Mouse (Mus musculus) adrenal gland, postnatal 4 days (tissue): Measurements from ENCODE around the gene Tesk1. TPM values are rescaled to one million over a fixed set of nuclear protein-coding genes. Genes with fewer than 3 reads are reported as not detected.
"Not testable (repeated sequence)": the region's sequence is repeated elsewhere in the genome, so short reads cannot be mapped to it uniquely, and the experiment has no call there.

ENCODE experiments used
- DNase-seq, 2 experiments: peaks; one replicate each; pipeline ENCODE4 v3.0.0; 2021 to 2022; ENCODE audit warnings: low spot score in 2 of 2, mixed read lengths in 2 of 2
- total RNA-seq, 2 experiments: library from RNA; stranded (reverse); gene quantifications; 2 replicates each; pipeline ENCODE4 v1.2.3; 2021

The Tesk1 gene
- total RNA-seq, 2 experiments from 2014 or later, result 57.3 to 60.5 TPM

DNA sequence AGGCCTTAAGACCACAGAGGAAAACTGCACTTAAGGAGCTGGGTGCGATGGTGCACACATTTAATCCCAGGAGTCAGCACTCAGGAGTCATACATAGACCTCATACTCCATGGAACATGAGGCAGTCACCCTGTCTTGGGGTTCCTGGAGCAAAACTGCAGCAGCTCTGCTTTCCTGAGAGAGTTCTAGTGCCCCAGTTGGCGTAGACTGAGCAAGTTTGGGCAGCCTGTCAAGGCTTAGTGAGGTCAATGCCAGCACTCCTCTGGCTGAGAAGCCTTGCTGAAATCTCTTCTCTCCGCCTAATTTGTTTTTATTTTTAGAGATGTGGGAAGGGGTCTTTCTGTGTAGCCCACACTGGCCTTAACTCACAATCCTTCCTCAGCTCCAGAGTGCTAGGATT, 6.8 kb downstream of the Tesk1 start:
- no peak for DNase-seq

DNA sequence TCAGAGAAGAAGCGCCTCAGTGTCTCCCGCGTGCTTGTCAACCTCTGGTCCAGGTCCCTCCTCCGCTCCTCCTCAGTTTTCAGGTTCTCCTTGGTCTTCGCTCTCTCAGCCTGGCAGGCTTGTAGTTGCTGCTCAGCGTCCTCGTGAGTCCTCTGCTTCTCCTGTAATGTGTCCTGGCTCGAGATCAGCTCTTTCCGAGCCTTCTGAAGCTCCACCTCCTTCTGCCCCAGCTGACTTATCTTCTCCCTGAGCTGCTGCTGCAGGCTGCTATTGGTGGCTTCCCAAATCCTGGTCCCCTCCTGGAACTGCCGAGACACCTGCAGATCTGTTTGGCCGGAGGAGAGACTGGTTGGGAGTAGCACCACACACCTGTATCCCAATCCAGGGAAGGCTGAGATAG, 10.6 kb downstream of the Tesk1 start:
- no peak for DNase-seq

DNA sequence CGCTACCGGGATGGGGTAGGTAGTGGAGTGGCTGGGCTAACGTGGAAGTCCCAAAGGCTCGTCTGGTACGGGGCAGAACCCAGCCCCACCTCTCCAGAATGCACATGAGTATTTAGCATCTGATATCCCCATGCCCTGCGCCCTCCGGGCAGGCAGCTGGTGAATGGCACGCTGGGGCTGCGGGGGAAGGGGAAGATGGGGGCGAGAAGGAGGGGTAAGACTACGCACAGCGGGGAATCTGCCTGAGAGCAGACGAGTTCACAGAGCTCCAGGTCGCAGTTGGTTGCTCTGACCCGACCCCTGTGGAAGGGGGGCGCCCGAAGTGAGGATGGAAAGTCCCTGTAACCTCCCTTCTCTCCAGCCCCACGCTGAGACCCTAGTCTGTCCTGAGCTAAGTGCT, 11.7 kb downstream of the Tesk1 start:
- DNase-seq, result no peak

DNA sequence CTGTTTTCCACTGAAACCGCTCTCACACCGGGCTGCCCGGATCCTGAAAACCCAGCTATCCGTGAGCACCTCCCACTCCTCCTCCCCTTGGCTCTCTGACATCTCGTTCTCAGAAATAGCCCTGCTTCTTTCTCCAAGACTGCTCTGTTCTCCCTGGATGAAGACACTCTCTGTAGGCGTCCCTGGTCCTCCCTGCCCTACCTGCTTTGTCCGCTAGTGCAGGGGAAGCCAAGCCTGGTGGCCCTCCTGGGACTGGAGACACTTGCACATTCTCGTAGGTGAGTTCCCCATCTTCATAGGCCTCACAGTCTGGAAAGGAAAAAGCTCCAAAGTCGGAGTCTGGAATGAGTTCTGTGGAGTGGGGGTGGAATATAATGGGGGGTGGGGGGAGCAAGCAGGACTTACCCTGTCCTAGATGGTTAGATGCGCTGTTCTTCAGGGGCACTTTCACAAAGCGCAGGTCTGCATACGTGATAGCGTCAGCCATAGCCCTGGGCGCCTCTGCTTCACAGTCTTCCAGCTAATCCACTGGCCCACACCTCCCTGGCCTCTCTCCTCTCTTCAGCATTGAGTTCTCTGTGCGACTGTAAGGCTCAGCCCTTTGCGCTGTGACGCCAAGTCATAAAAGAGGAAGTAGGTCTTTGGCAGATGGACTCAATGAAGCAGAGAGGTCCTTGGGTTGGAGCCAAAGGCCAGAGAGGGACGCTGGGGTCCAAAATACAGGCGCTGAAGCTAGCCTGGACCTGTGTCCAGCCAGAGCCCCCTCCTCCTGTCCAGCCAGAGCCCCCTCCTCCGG, 12.5 kb downstream of the Tesk1 start, which contains the start of gene Cd72:
TSS of gene Cd72 (minus strand) at position 588 of the 796 bp plus-strand sequence.
- DNase-seq, result no peak

DNA sequence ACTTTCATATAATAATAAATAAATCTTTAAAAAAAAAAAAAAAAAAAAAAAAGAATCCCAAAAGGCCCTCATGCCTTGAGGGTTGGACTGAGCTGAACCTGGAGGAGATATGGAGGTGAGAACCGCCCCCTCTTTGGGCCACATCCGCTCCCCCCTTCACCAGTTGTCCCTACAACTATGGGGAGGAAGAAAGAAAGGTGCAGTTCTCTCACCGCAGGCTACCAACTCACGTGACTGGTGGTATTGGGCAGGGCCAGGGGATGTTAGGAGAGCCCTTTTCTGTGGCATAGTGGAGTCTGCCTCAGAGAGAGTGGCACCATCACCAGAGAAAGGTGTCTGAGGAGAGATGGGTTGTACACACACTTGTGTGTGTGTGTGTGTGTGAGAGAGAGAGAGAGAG, 14.7 kb downstream of the Tesk1 start:
- no peak for DNase-seq

DNA sequence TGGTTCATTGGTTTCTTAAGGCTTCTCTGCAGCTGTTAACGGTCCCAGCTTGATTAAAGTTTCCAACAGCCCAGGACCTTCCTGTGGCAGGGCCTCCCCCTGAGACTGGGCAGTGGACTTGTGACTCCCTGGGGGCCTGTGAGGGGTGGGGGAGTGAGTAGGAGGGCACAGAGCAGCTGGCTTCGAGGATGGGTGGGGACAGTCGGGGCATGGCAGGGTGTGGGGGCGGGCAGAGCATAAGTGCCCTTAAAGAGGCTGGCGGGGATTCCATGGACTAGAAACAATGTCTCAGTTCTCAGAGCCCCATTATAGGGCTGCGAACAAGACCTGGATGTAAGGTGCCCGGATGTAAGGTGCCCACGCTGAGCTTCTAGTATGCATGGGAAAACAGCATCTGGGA, 15.4 kb downstream of the Tesk1 start:
- no peak for DNase-seq

DNA sequence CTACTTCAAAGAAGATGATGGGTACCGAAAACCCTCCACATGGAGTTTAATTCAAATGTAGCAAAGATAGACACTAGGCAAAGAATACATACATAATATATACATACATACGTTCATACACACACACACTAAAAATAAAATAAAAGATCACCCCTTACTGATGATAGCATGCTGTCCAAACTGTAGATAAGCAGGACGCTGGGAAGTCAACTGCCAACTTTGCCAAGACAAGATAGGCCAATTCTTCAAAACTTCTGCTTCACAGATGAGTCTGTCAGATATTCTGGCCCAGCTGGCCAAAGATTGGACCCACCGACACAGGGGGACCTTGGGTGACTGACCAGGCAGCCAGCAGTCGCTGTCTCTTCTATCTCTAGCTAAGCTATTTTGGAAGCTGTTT, 21.4 kb downstream of the Tesk1 start:
- DNase-seq, result no peak

DNA sequence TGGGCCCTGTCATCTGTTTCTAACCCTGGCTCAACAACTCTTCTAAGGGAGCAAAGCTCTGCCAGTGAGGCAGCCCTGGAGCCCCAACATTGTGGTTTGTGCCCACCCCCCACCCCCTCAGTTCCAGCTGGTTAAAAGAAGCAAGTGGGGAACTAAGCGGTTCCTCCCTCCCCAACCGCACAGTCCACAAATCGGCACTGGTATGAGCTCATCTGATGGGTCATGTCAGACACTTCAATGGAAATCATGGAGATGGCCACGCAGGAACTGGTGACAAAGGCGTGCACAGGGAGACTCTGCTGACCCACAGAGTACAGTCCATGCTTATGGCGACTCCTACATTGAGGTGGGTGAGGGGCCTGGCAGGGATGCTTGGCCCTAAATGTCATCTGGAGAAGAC, 24.2 kb downstream of the Tesk1 start:
- DNase-seq, result no peak

DNA sequence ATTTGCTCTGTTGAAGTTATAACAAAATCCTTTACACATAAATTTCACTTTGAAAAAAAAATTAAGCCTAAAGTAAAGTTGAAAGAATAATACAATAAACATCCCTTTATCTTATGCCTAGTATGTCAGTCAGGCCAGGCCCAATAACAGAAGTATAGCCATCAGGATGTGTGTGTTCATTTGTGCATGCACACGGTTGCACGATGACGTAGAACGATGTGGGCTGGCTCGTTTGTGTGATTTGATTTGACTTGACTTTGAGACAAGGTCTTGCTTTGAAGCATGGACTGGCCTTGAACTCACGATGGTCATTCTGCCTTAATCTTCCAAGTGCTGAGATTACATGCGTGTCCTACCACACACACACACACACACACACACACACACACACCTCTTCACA, 25.1 kb downstream of the Tesk1 start:
- no peak for DNase-seq

DNA sequence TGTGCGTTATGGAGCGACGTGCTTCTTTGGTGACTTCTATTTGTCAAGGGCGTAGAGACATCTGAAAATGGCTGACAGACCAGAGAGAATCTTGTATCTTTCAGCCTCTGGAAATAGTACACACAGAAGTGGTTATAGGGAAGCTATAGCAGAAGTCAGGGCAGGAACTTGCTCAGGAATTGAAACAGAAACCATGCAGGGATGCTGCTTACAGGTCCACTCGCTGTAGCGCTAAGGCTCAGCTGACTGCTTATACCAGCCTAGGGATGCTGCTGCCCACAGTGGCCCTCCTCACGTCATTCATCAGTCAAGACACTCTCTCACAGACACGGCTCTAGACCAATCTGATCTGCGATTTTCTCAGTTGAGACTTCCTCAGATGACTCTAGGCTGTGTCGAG, 28.6 kb downstream of the Tesk1 start:
- no peak for DNase-seq

DNA sequence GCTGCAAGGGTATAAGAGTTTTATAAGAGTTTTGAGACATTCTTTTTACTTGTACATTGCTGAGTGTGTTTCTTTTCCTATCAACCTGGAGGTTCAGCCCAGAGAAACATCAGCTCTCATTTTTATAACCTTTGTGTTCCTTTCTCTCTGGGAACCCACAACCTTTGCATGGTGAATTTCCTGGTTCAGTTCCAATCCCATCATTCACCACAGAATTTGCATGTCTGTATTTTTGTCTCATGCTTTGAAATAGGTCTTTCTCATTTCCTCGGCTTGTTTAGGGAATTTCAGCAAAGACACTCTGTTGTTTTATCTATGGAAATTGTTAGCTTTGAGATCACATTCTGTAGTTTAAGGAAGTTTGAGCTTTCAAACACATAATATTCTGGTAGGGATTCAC, 31.9 kb downstream of the Tesk1 start:
- no peak for DNase-seq

DNA sequence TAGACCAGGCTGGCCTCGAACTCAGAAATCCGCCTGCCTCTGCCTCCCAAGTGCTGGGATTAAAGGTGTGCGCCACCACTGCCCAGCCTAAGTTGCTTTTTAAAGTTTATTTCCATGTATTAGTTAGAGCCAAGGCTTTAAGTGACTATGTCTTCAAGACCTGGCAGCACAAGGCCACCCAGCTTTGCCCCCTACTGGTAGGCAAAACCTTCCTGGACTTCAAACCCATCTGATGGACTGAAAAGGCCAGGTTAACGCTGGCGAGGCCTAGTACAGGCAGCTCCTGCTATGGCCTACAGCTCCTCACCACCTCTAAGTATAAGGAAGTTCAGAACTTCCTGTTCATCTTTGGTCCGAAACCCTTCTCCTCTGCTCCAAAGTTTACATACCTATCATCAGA, 34.9 kb downstream of the Tesk1 start:
- no peak for DNase-seq

DNA sequence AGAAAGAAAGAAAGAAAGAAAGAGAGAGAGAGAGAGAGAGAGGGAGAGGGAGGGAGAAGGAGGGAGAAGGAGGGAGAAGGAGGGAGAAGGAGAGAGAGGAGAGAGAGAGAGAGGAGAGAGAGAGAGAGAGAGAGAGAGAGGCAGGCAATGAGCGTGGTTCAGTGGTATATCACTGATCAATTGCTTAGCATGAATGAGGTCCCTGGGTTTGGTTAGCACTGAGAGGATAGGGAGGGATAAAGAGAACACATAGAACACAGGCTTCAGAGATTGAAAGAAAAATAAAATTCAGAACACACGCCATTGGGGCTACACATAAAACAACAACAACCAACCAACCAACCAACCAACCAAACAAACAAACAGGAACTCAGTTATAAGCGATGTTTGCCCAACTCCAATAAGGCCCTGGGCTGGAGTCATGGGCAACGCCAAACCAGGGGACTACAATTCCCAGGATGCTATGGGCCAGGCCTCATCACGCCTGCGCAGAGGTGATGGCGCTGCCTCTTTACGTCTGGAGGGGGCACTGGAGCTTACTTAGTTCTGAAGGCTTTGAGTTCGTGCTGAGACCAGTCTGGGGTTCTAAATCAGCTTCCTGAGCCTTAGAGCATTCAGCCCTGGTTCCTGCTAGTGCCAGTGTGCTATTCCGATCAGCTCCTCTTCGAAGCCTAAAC, 36.3 kb downstream of the Tesk1 start:
- DNase-seq, result peak in 1 of 2 experiments; percentile 77

DNA sequence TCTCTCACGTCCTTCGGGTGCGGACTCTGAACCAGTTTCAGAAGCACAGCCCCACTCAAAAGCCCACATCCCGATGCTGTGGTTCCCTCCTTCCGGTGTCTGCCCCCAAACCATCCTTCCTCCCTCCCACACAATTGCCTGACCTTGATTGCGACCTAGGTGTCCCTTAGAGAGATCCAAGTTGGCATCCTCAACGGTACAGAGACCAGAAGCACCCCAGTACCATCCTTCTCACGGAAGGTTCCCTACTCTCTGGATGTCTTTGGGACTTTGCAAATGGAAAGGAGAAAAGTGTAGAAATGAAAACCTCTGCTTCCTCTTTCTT, 36.8 kb downstream of the Tesk1 start:
- no peak for DNase-seq

DNA sequence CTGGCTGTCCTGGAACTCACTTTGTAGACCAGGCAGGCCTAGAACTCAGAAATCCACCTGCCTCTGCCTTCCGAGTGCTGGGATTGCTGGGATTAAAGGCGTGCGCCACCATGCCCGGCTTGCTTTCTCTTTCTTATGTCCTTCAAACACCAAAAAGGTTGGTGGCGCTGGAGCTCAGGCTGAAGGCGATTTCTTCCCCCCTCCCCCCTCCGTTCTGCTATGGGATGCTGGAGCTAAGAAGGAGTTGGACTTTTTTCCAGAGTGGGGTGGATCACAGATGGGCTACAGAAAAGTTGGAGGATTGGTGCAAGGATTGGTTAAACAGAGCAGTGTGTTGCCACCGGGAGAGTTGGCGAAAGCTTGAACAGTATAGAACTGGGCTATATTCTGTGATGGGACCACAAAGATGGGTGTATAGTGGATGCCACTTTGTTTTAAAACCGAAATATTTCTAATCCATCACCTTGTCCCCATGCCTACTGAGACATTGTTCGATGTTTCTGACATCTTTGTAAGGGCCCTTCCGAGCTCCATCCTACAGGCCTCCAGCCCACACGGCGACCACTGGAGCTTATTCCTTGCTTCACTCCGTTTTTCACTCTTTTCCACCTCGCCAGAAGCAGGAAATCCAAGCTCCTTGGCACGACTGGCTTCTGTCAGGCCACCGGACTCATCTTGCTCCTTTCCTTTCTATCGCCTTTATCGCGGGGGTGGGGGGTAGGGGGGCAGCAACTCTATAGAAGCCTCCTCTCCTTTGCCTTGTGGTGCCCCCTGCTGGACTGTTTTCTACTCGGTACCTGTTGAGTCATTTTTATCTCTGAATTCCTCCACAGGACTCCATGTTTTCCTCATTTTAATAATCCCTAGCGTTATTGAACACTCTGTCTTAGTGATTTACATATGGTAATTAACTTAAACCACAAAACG, 37.4 kb downstream of the Tesk1 start:
- peak in 1 of 2 experiments; percentile 46 for DNase-seq

DNA sequence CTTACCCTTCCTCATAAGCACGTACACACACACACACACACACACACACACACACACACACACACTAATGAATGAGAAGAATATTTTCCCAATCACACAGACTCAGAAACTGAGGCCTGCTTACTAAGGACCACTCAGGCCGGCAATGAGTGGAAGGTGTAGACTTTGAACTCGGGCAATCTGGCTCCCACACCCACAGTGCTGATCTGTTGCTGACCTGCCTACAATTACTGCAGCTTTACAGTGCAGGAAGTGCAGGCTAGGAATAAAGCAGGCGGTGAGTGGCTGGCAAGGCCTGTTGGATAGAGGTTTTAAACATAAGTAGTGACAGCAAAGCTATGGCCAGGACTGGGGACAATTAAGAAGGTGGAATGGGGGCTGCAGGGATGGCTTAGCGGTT, 39.2 kb downstream of the Tesk1 start:
- no peak for DNase-seq

DNA sequence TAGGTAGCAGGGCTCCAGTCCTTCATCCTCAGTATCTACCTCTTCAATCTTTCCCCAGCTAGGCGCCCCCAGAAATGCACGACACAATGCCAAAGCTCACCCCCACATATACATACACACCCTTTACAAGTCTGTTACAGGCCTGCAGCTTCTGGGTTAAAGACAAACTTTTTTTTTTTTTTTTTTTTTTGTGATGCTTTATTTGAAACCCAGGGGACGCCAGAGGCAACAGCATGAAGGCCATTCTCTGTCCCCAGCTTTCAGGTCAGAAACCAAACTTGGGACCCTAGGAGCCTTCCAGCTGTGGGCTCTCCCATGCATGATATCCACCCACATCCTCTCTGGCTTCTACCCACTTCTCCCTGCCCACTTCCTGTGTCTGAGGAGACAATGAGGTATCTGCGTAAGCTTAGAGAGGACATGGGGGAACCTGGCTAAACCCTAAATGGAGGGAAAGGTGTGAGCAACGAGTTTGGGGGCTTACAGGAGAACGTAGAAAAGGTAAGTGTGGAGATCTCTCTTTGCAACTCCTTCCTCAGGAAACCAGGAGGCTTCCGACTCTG, 40.2 kb downstream of the Tesk1 start:
- DNase-seq, result no peak

DNA sequence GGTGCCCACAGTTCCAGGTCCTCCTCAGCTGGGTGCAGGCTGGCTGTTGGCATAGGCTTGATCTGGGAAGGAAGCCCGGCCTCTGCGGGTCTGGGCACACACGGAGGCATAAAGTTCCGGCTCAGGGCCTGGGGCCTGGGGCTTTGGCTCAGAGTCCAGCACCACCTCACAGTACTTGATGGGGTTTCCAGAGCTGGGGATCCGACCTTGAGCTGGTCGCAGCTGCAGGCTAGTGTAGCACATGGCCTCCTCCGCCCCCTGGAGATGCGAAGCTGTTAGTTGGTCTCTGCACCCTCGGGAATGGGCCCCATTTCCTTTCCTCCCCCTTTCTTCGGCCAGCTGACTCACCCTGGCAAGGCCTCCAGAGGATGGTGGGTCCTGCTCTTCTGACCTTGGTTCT, 40.9 kb downstream of the Tesk1 start:
- DNase-seq, result no peak

DNA sequence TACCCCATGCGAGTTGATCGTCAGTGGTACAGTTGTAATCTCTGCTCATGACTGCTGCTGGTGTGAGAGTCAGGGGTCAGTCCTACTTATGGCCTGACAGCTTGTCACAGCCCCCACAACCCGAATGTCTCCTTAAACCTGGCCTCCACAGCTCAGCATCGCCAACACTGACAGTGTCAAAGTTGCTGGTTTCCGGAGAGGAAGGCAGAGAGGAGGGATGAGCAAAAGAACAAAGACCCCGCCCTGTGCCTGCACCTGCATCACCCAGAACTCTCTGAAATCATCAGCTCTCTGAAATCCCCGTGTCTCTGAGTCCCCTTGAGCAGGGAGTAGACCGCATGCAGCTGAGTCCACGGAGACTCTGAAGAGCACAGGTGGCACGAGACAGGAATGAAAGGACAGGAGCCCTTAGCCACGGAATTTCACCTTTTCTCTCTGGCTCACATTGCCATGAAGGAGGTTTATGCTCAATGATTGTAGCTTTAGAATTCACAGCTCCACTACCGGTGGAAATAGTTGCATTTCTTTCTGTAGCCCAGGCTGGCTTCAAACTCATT, 41.9 kb downstream of the Tesk1 start, which contains the start of gene Sit1:
TSS of gene Sit1 (minus strand) at position 200 of the 557 bp plus-strand sequence.
- DNase-seq, result no peak

DNA sequence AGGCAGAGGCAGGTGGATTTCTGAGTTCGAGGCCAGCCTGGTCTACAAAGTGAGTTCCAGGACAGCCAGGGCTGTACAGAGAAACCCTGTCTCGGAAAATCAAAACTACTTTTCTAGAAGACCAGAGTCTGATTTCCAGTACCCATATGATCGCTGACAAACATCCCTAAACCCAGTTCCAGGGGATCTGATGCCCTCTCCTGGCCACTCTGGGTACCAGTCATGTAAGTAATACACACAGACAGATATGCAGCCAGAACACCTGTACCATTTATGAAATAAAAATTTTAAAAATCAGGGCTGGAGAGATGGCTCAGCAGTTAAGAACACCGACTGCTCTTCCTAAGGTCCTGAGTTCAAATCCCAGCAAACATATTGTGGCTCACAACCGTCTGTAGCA, 43.9 kb downstream of the Tesk1 start:
- not testable (repeated sequence) for DNase-seq

DNA sequence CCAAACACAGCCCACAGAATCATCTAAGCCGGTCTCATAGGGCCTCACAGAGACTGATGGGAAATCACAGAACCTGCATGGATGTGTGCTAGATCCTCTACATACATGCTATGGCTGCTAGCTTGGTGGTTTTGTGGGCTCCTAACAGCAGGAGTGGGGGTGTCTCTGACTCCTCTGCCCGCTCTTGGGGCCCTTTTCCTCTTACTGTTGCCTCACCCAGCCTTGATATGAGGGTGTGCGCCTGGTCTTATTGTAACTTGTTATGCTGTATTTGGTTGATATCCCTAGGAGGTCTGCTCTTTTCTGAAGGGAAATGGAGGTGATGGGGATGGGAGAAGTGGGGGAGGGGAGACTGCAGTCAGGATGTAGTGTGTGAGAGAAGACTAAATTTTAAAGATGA, 47.9 kb downstream of the Tesk1 start:
- no peak for DNase-seq
